Mouse (Mus musculus): Measurements from ENCODE around the gene Dffb. TPM values are rescaled to one million over a fixed set of nuclear protein-coding genes. Genes with fewer than 3 reads are reported as not detected.

Gene Dffb
- polyA plus RNA-seq, 1 experiment from 2014 or later = 11.6 TPM

Other genes starting within 250 kb of the Dffb start
- gene A430005L14Rik, start 17.9 kb downstream of the Dffb start, polyA plus RNA-seq (2014; fragmentation: Nextera tagmentation; extraction: Ambion mirVana) = 70.4 and 76.6 TPM in 2 replicates
- gene Cep104, start 68 bp upstream of the Dffb start, polyA plus RNA-seq (2014; fragmentation: Nextera tagmentation; extraction: Ambion mirVana) = 15.0 and 16.9 TPM in 2 replicates
- gene Lrrc47, start 36.6 kb upstream of the Dffb start, polyA plus RNA-seq (2014; fragmentation: Nextera tagmentation; extraction: Ambion mirVana) = 10.4 and 12.0 TPM in 2 replicates
- 36.0 and 40.2 TPM in 2 replicates for gene Smim1, start 51.1 kb upstream of the Dffb start, polyA plus RNA-seq (2014; fragmentation: Nextera tagmentation; extraction: Ambion mirVana)
- not detected in 2 replicates for gene Ccdc27, start 67.6 kb upstream of the Dffb start, polyA plus RNA-seq (2014; fragmentation: Nextera tagmentation; extraction: Ambion mirVana)
- gene Trp73, start 165.1 kb upstream of the Dffb start, polyA plus RNA-seq (2014; fragmentation: Nextera tagmentation; extraction: Ambion mirVana) = 0.32 and 0.42 TPM in 2 replicates
- gene Wrap73, start 167.2 kb upstream of the Dffb start, polyA plus RNA-seq (2014; fragmentation: Nextera tagmentation; extraction: Ambion mirVana) = 39.6 and 41.4 TPM in 2 replicates
- gene Tprgl, start 185.5 kb upstream of the Dffb start, polyA plus RNA-seq (2014; fragmentation: Nextera tagmentation; extraction: Ambion mirVana) = 126 and 135 TPM in 2 replicates
- gene Megf6, start 195.6 kb upstream of the Dffb start, polyA plus RNA-seq (2014; fragmentation: Nextera tagmentation; extraction: Ambion mirVana) = 16.8 and 20.9 TPM in 2 replicates